Mouse (Mus musculus): ENCODE measurements around the gene Gsta2. TPM values are rescaled to one million over a fixed set of nuclear protein-coding genes. Genes with fewer than 3 reads are reported as not detected.

Gsta2 gene
- polyA plus RNA-seq, 1 experiment from 2014 or later = 1.3 TPM

GRCm38 (mm10) chr9:78377546-78377945 is 22.0 kb upstream of the Gsta2 start:
- H3K27ac ChIP-seq (ENCODE audit: low read depth) = no peak overlapping the region
- ATAC-seq = no peak
- H3K9me3 ChIP-seq (ENCODE audit: low read length) = no peaks in the 10 kb centered on the region
- no peak overlapping the region for H3K9ac ChIP-seq (replicated peaks)
- TF ChIP-seq EP300 (IDR thresholded peaks at IDR 0.05; ENCODE audit: low read depth) = no peak
- TF ChIP-seq CTCF (IDR thresholded peaks at IDR 0.05; ENCODE audit: low read depth) = no peak
- H3K4me2 ChIP-seq (ENCODE audit: low read depth, low read length) = no peak overlapping the region
- WGBS (ENCODE audit: insufficient replicate concordance) = 49% methylated on average over 8 of the region's 8 CpGs
- peaks cover 6% of the 10 kb centered on the region; the same call in 1 of the 2 replicates for H3K4me1 ChIP-seq (ENCODE audit: insufficient read depth)
- H3K27me3 ChIP-seq (ENCODE audit: insufficient read depth, low read length) = peaks cover 15% of the 10 kb centered on the region; the same call in 1 of the 2 replicates
- no peak for DNase-seq
- no peak overlapping the region for H3K4me3 ChIP-seq (ENCODE audit: low read depth, low read length)
- H3K36me3 ChIP-seq (replicated peaks; ENCODE audit: insufficient read depth, low read length) = no peaks in the 10 kb centered on the region

- Histone ChIP-seq H3K27ac (ENCODE audit: low read depth) (no peak overlapping the region), H3K4me2 (ENCODE audit: low read depth, low read length) (no peak overlapping the region), H3K4me1 (ENCODE audit: insufficient read depth) (peaks cover 6% of the 10 kb centered on the region; the same call in 1 of the 2 replicates), H3K9ac (replicated peaks) (no peak overlapping the region), H3K36me3 (replicated peaks; ENCODE audit: insufficient read depth, low read length) (no peaks in the 10 kb centered on the region), H3K4me3 (ENCODE audit: low read depth, low read length) (no peak overlapping the region), H3K27me3 (ENCODE audit: insufficient read depth, low read length) (peaks cover 15% of the 10 kb centered on the region; the same call in 1 of the 2 replicates), H3K9me3 (ENCODE audit: low read length) (no peaks in the 10 kb centered on the region)
- no peak for TF ChIP-seq CTCF (IDR thresholded peaks at IDR 0.05; ENCODE audit: low read depth)
- no peak for TF ChIP-seq EP300 (IDR thresholded peaks at IDR 0.05; ENCODE audit: low read depth)
- WGBS (ENCODE audit: insufficient replicate concordance) = 73% methylated on average over 4 of the region's 4 CpGs
- DNase-seq (no peak), ATAC-seq (no peak)
These were observed 19.9 kb upstream of the Gsta2 start for GRCm38 (mm10) chr9:78375486-78375885.

GRCm38 (mm10) chr9:78374885-78375389 is 19.3 kb upstream of the Gsta2 start:
- TF ChIP-seq EP300 (IDR thresholded peaks at IDR 0.05; ENCODE audit: low read depth) (no peak), CTCF (IDR thresholded peaks at IDR 0.05; ENCODE audit: low read depth) (no peak)
- H3K4me1 ChIP-seq (ENCODE audit: insufficient read depth) = peaks cover 6% of the 10 kb centered on the region; the same call in 1 of the 2 replicates
- no peak overlapping the region for H3K4me2 ChIP-seq (ENCODE audit: low read depth, low read length)
- no peak overlapping the region for H3K9ac ChIP-seq (replicated peaks)
- H3K4me3 ChIP-seq (ENCODE audit: low read depth, low read length) = no peak overlapping the region
- H3K36me3 ChIP-seq (replicated peaks; ENCODE audit: insufficient read depth, low read length) = no peaks in the 10 kb centered on the region
- H3K27ac ChIP-seq (ENCODE audit: low read depth) = no peak overlapping the region
- no peak for ATAC-seq
- no peaks in the 10 kb centered on the region for H3K9me3 ChIP-seq (ENCODE audit: low read length)
- H3K27me3 ChIP-seq (ENCODE audit: insufficient read depth, low read length) = peaks cover 15% of the 10 kb centered on the region; the same call in 1 of the 2 replicates
- WGBS (ENCODE audit: insufficient replicate concordance) = 62% methylated on average over 1 of the region's 1 CpGs
- DNase-seq = no peak

GRCm38 (mm10) chr9:78374397-78374796 is 18.8 kb upstream of the Gsta2 start:
- WGBS (ENCODE audit: insufficient replicate concordance) = 46% methylated on average over 5 of the region's 5 CpGs

GRCm38 (mm10) chr9:78372827-78373504 is 17.4 kb upstream of the Gsta2 start:
- no peaks in the 10 kb centered on the region for H3K36me3 ChIP-seq (replicated peaks; ENCODE audit: insufficient read depth, low read length)
- H3K4me1 ChIP-seq (ENCODE audit: insufficient read depth) = peaks cover 2% of the 10 kb centered on the region; the same call in 1 of the 2 replicates
- whole genome bisulfite sequencing (ENCODE audit: insufficient replicate concordance) = 68% methylated on average over 10 of the region's 10 CpGs
- H3K9me3 ChIP-seq (ENCODE audit: low read length) = no peaks in the 10 kb centered on the region
- no peak overlapping the region for H3K9ac ChIP-seq (replicated peaks)
- no peak for DNase-seq
- no peak overlapping the region for H3K4me2 ChIP-seq (ENCODE audit: low read depth, low read length)
- ATAC-seq = no peak
- no peak overlapping the region for H3K4me3 ChIP-seq (ENCODE audit: low read depth, low read length)
- H3K27ac ChIP-seq (ENCODE audit: low read depth) = no peak overlapping the region
- 0 out of 2 replicates have a peak, but pooled peaks cover 5% of the 10 kb centered on the region for H3K27me3 ChIP-seq (ENCODE audit: insufficient read depth, low read length)
- no peak for TF ChIP-seq CTCF (IDR thresholded peaks at IDR 0.05; ENCODE audit: low read depth)

More at GRCm38 (mm10) chr9:78374397-78374796, 18.8 kb upstream of the Gsta2 start:
- no peaks in the 10 kb centered on the region for H3K36me3 ChIP-seq (replicated peaks; ENCODE audit: insufficient read depth, low read length)
- no peak overlapping the region for H3K4me3 ChIP-seq (ENCODE audit: low read depth, low read length)
- no peak for TF ChIP-seq CTCF (IDR thresholded peaks at IDR 0.05; ENCODE audit: low read depth)
- TF ChIP-seq EP300 (IDR thresholded peaks at IDR 0.05; ENCODE audit: low read depth) = no peak
- no peak overlapping the region for H3K9ac ChIP-seq (replicated peaks)
- peaks cover 6% of the 10 kb centered on the region; the same call in 1 of the 2 replicates for H3K4me1 ChIP-seq (ENCODE audit: insufficient read depth)
- H3K27me3 ChIP-seq (ENCODE audit: insufficient read depth, low read length) = peaks cover 11% of the 10 kb centered on the region; the same call in 1 of the 2 replicates
- H3K27ac ChIP-seq (ENCODE audit: low read depth) = no peak overlapping the region
- no peak for DNase-seq
- no peak overlapping the region for H3K4me2 ChIP-seq (ENCODE audit: low read depth, low read length)
- no peaks in the 10 kb centered on the region for H3K9me3 ChIP-seq (ENCODE audit: low read length)
- ATAC-seq = no peak

- H3K27ac ChIP-seq (ENCODE audit: low read depth) = no peak overlapping the region
- no peak overlapping the region for H3K4me3 ChIP-seq (ENCODE audit: low read depth, low read length)
- H3K36me3 ChIP-seq (replicated peaks; ENCODE audit: insufficient read depth, low read length) = no peaks in the 10 kb centered on the region
- H3K4me1 ChIP-seq (ENCODE audit: insufficient read depth) = no peaks in the 10 kb centered on the region
- WGBS (ENCODE audit: insufficient replicate concordance) = 91% methylated on average over 3 of the region's 3 CpGs
- H3K9ac ChIP-seq (replicated peaks) = no peak overlapping the region
- H3K4me2 ChIP-seq (ENCODE audit: low read depth, low read length) = no peak overlapping the region
- ATAC-seq (no peak), DNase-seq (no peak)
- H3K9me3 ChIP-seq (ENCODE audit: low read length) = no peaks in the 10 kb centered on the region
- TF ChIP-seq CTCF (IDR thresholded peaks at IDR 0.05; ENCODE audit: low read depth) (no peak), EP300 (IDR thresholded peaks at IDR 0.05; ENCODE audit: low read depth) (no peak)
- H3K27me3 ChIP-seq (ENCODE audit: insufficient read depth, low read length) = no peaks in the 10 kb centered on the region
These were observed 15.9 kb upstream of the Gsta2 start for GRCm38 (mm10) chr9:78371441-78371840.

All from liver, postnatal 0 days (tissue).